Comparison of ENCODE assay signal across 23 mouse cellular contexts in the genomic region with DNA sequence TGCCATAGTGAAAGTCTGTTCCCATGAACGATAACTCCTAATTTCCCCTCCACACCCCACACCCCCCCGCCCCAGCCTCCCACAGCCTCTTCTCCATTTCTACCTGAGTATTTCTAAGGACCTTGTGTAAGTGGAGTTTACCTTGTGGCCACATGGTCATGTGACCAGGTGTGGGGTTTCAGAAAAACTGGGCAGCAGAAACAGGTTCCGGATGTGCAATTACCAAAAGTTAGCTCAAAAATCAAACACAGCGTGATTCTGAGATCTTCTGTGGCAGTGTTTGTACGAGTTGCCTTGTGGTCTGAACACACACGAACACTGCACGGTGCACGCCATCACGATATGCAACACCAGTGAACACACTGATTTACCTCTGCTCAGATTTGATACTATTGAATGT. TPM values are rescaled to one million over a fixed set of nuclear protein-coding genes. Genes with fewer than 3 reads are reported as not detected.
A peak's percentile ranks its signal among the peaks of the same experiment; 100 is the strongest.
DNase-seq lines count a peak whose midpoint lies in the region; ATAC-seq and TF ChIP-seq lines count a peak whose summit lies in the region.
"Had no signal": no experiment of that assay in that cellular context is flagged by ENCODE, and none has a peak within 500 bp of the region (broad histone marks: within the 10 kb centered on the region; RNA-seq: fewer than 3 reads in every experiment).

No protein-coding gene starts in this region.

- no peak overlapping the region for H3K4me2 ChIP-seq in embryonic facial prominence, embryonic 11.5 days (ENCODE audit: low read depth, low read length)
- H3K4me2 ChIP-seq in lung, embryonic 16.5 days (ENCODE audit: low read depth, low read length), result no peak overlapping the region
- no peak overlapping the region for H3K4me2 ChIP-seq in lung, postnatal 0 days (replicated peaks; ENCODE audit: low read depth, low read length)
- H3K4me2 ChIP-seq in stomach, postnatal 0 days (replicated peaks; ENCODE audit: low read depth), result no peak overlapping the region
- H3K4me2 ChIP-seq in kidney, embryonic 15.5 days, result no peak overlapping the region
- H3K4me2 ChIP-seq: hindbrain, embryonic 12.5 days had no signal

- H3K27ac ChIP-seq in embryonic facial prominence, embryonic 11.5 days (replicated peaks; ENCODE audit: low read depth, low read length), result no peak overlapping the region
- no peak overlapping the region for H3K27ac ChIP-seq in embryonic facial prominence, embryonic 10.5 days (replicated peaks)
- H3K27ac ChIP-seq in lung, embryonic 16.5 days (ENCODE audit: low read length), result no peak overlapping the region
- H3K27ac ChIP-seq in lung, postnatal 0 days (ENCODE audit: low read length), result no peak overlapping the region
- no peak overlapping the region for H3K27ac ChIP-seq in stomach, postnatal 0 days (replicated peaks)
- no peak overlapping the region for H3K27ac ChIP-seq in kidney, embryonic 15.5 days
- H3K27ac ChIP-seq: embryonic facial prominence, embryonic 13.5 days; forebrain, embryonic 13.5 days; hindbrain, embryonic 12.5 days had no signal

- TF ChIP-seq CTCF in lung, postnatal 0 days (IDR thresholded peaks at IDR 0.05), result no peak
- no peak for TF ChIP-seq CTCF in stomach, postnatal 0 days (IDR thresholded peaks at IDR 0.05; ENCODE audit: low read depth)

- WGBS in embryonic facial prominence, embryonic 11.5 days, result 72% methylated on average over 9 of the region's 9 CpGs
- WGBS in embryonic facial prominence, embryonic 10.5 days, result 75% methylated on average over 9 of the region's 9 CpGs
- WGBS in lung, embryonic 16.5 days, result 66% methylated on average over 9 of the region's 9 CpGs
- WGBS in lung, postnatal 0 days, result 65% methylated on average over 9 of the region's 9 CpGs
- WGBS in stomach, postnatal 0 days, result 68% methylated on average over 9 of the region's 9 CpGs
- WGBS in kidney, embryonic 15.5 days, result 74% methylated on average over 9 of the region's 9 CpGs

- DNase-seq in embryonic facial prominence, embryonic 11.5 days (ENCODE audit: low spot score), result peak; percentile 45
- DNase-seq in embryonic facial prominence, embryonic 10.5 days (ENCODE audit: low spot score), result no peak
- DNase-seq in lung, postnatal 10 days, result no peak
- DNase-seq in lung, postnatal 0 days (ENCODE audit: low spot score), result peak; percentile 32
- peak; percentile 19 for DNase-seq in stomach, postnatal 0 days (ENCODE audit: low spot score)
- DNase-seq: adrenal gland, adult 2 months; adrenal gland, postnatal 25 days; B cell, adult 2 months; cerebellum, adult 18-20 months; cerebellum, postnatal 10 days; embryo, embryonic 11 days; forebrain, postnatal 0 days; gastrocnemius, postnatal 14 days; heart, postnatal 10 days; heart, postnatal 4 days had no signal

- H3K9me3 ChIP-seq in embryonic facial prominence, embryonic 11.5 days (replicated peaks; ENCODE audit: control insufficient read depth, low read length), result no peaks in the 10 kb centered on the region
- H3K9me3 ChIP-seq in embryonic facial prominence, embryonic 10.5 days, result no peaks in the 10 kb centered on the region
- H3K9me3 ChIP-seq in lung, embryonic 16.5 days (ENCODE audit: control insufficient read depth, low read length), result no peaks in the 10 kb centered on the region
- no peaks in the 10 kb centered on the region for H3K9me3 ChIP-seq in lung, postnatal 0 days (ENCODE audit: low read length)
- H3K9me3 ChIP-seq in stomach, postnatal 0 days (ENCODE audit: control insufficient read depth, low read length), result no peaks in the 10 kb centered on the region
- no peaks in the 10 kb centered on the region for H3K9me3 ChIP-seq in kidney, embryonic 15.5 days (replicated peaks)
- H3K9me3 ChIP-seq: embryonic facial prominence, embryonic 13.5 days; forebrain, embryonic 13.5 days; hindbrain, embryonic 12.5 days had no signal

- H3K4me1 ChIP-seq in embryonic facial prominence, embryonic 11.5 days (ENCODE audit: control insufficient read depth, insufficient read depth, low read length), result no peaks in the 10 kb centered on the region
- H3K4me1 ChIP-seq in embryonic facial prominence, embryonic 10.5 days, result peaks cover 49% of the 10 kb centered on the region
- H3K4me1 ChIP-seq in lung, embryonic 16.5 days (replicated peaks; ENCODE audit: control insufficient read depth, insufficient read depth, low read length), result peaks cover 16% of the 10 kb centered on the region
- no peaks in the 10 kb centered on the region for H3K4me1 ChIP-seq in lung, postnatal 0 days (ENCODE audit: insufficient read depth, low read depth, low read length)
- H3K4me1 ChIP-seq in stomach, postnatal 0 days (replicated peaks; ENCODE audit: control insufficient read depth, insufficient read depth), result no peaks in the 10 kb centered on the region
- peaks cover 21% of the 10 kb centered on the region for H3K4me1 ChIP-seq in kidney, embryonic 15.5 days

- H3K36me3 ChIP-seq in embryonic facial prominence, embryonic 11.5 days (replicated peaks; ENCODE audit: control insufficient read depth, insufficient read depth, low read depth, low read length), result no peaks in the 10 kb centered on the region
- no peaks in the 10 kb centered on the region for H3K36me3 ChIP-seq in embryonic facial prominence, embryonic 10.5 days (replicated peaks)
- no peaks in the 10 kb centered on the region for H3K36me3 ChIP-seq in lung, embryonic 16.5 days (ENCODE audit: control insufficient read depth, insufficient read depth, low read length)
- no peaks in the 10 kb centered on the region for H3K36me3 ChIP-seq in lung, postnatal 0 days (ENCODE audit: insufficient read depth, low read length)
- no peaks in the 10 kb centered on the region for H3K36me3 ChIP-seq in stomach, postnatal 0 days (ENCODE audit: control insufficient read depth, insufficient read depth, low read length)
- no peaks in the 10 kb centered on the region for H3K36me3 ChIP-seq in kidney, embryonic 15.5 days
- H3K36me3 ChIP-seq: embryonic facial prominence, embryonic 13.5 days; hindbrain, embryonic 12.5 days had no signal

- ATAC-seq in embryonic facial prominence, embryonic 11.5 days (replicated peaks; ENCODE audit: insufficient number of reproducible peaks, low FRiP score, low TSS enrichment, low read depth), result no peak
- ATAC-seq in lung, embryonic 16.5 days (ENCODE audit: low read depth), result peak; percentile 23; the same call in 1 of the 2 replicates
- no peak for ATAC-seq in lung, postnatal 0 days
- no peak for ATAC-seq in stomach, postnatal 0 days (ENCODE audit: low FRiP score, low TSS enrichment)
- no peak for ATAC-seq in megakaryocyte, adult 5-6 weeks (ENCODE audit: poor library complexity, severe bottlenecking)
- ATAC-seq in kidney, embryonic 15.5 days (replicated peaks; ENCODE audit: low FRiP score), result no peak
- ATAC-seq: CD4-positive, CD25-positive, alpha-beta regulatory T cell, adult 4 months; forebrain, embryonic 13.5 days; forebrain, postnatal 0 days; hindbrain, embryonic 16.5 days had no signal

- no peak for TF ChIP-seq EP300 in lung, postnatal 0 days (IDR thresholded peaks at IDR 0.05)
- no peak for TF ChIP-seq EP300 in stomach, postnatal 0 days (optimal IDR thresholded peaks at IDR 0.05)

- H3K4me3 ChIP-seq in embryonic facial prominence, embryonic 11.5 days (ENCODE audit: low read depth, low read length), result no peak overlapping the region
- no peak overlapping the region for H3K4me3 ChIP-seq in embryonic facial prominence, embryonic 10.5 days
- no peak overlapping the region for H3K4me3 ChIP-seq in lung, embryonic 16.5 days (ENCODE audit: low read length)
- H3K4me3 ChIP-seq in lung, postnatal 0 days (ENCODE audit: low read depth, low read length), result no peak overlapping the region
- H3K4me3 ChIP-seq in stomach, postnatal 0 days (ENCODE audit: low read depth, low read length), result no peak overlapping the region
- no peak overlapping the region for H3K4me3 ChIP-seq in kidney, embryonic 15.5 days (replicated peaks)
- H3K4me3 ChIP-seq: embryonic facial prominence, embryonic 13.5 days; forebrain, embryonic 13.5 days; hindbrain, embryonic 12.5 days had no signal

- no peaks in the 10 kb centered on the region for H3K27me3 ChIP-seq in embryonic facial prominence, embryonic 11.5 days (ENCODE audit: control insufficient read depth, insufficient read depth, low read length)
- peaks cover 7% of the 10 kb centered on the region; the same call in 1 of the 2 replicates for H3K27me3 ChIP-seq in embryonic facial prominence, embryonic 10.5 days (replicated peaks; ENCODE audit: low read depth, poor library complexity, severe bottlenecking)
- no peaks in the 10 kb centered on the region for H3K27me3 ChIP-seq in lung, embryonic 16.5 days (ENCODE audit: control insufficient read depth, insufficient read depth, low read depth, low read length)
- H3K27me3 ChIP-seq in lung, postnatal 0 days (replicated peaks; ENCODE audit: insufficient read depth, low read length), result no peaks in the 10 kb centered on the region
- H3K27me3 ChIP-seq in stomach, postnatal 0 days (ENCODE audit: control insufficient read depth, insufficient read depth, low read length), result no peaks in the 10 kb centered on the region
- H3K27me3 ChIP-seq in kidney, embryonic 15.5 days, result no peaks in the 10 kb centered on the region
- H3K27me3 ChIP-seq: forebrain, embryonic 13.5 days; hindbrain, embryonic 12.5 days had no signal

- H3K9ac ChIP-seq in embryonic facial prominence, embryonic 11.5 days (replicated peaks; ENCODE audit: low read length), result no peak overlapping the region
- no peak overlapping the region for H3K9ac ChIP-seq in lung, embryonic 16.5 days (ENCODE audit: low read length)
- H3K9ac ChIP-seq in lung, postnatal 0 days (replicated peaks; ENCODE audit: low read depth), result no peak overlapping the region
- H3K9ac ChIP-seq in stomach, postnatal 0 days (ENCODE audit: low read length), result no peak overlapping the region
- H3K9ac ChIP-seq in kidney, embryonic 15.5 days, result no peak overlapping the region
- H3K9ac ChIP-seq: embryonic facial prominence, embryonic 13.5 days; forebrain, embryonic 13.5 days; forebrain, postnatal 0 days; hindbrain, embryonic 12.5 days had no signal

RNA-seq across cellular contexts. Expression of a gene that starts 17.5 kb away (rescaled TPM):
- polyA plus RNA-seq in embryonic facial prominence, embryonic 11.5 days (2014; fragmentation: Nextera tagmentation; extraction: Ambion mirVana), result 0.88 and 1.2 TPM in 2 replicates
- polyA plus RNA-seq in embryonic facial prominence, embryonic 10.5 days (2016; fragmentation: Nextera tagmentation; extraction: Ambion mirVana), result 0.64 and 0.80 TPM in 2 replicates
- polyA plus RNA-seq in lung, embryonic 16.5 days (2015; fragmentation: Nextera tagmentation; extraction: Ambion mirVana), result 0.26 and 0.53 TPM in 2 replicates
- 0.07 and 0.12 TPM in 2 replicates for polyA plus RNA-seq in lung, postnatal 0 days (2015; fragmentation: Nextera tagmentation; extraction: Ambion mirVana)
- 0.36 and 0.59 TPM in 2 replicates for polyA plus RNA-seq in stomach, postnatal 0 days (2015; fragmentation: Nextera tagmentation; extraction: Ambion mirVana)
- total RNA-seq in megakaryocyte, adult 5-6 weeks (2015), result 0.09 TPM in 1 of 2 replicates, not detected in the other
- total RNA-seq in megakaryocyte, adult 5-6 weeks (2017), result not detected in 2 replicates
- 1.3 and 1.4 TPM in 2 replicates for polyA plus RNA-seq in kidney, embryonic 15.5 days (2015; fragmentation: Nextera tagmentation; extraction: Ambion mirVana)
- total RNA-seq: adrenal gland, adult 2 months; adrenal gland, postnatal 25 days; heart, postnatal 10 days had no signal
- polyA plus RNA-seq: CD4-positive, CD25-positive, alpha-beta regulatory T cell, adult 4 months had no signal

RNA-seq across cellular contexts. Expression of a gene that starts 33.1 kb away (rescaled TPM):
- 15.9 and 17.5 TPM in 2 replicates for polyA plus RNA-seq in embryonic facial prominence, embryonic 11.5 days (2014; fragmentation: Nextera tagmentation; extraction: Ambion mirVana)
- 12.0 and 12.7 TPM in 2 replicates for polyA plus RNA-seq in embryonic facial prominence, embryonic 10.5 days (2016; fragmentation: Nextera tagmentation; extraction: Ambion mirVana)
- polyA plus RNA-seq in lung, embryonic 16.5 days (2015; fragmentation: Nextera tagmentation; extraction: Ambion mirVana), result 9.4 and 12.6 TPM in 2 replicates
- 9.5 and 9.6 TPM in 2 replicates for polyA plus RNA-seq in lung, postnatal 0 days (2015; fragmentation: Nextera tagmentation; extraction: Ambion mirVana)
- polyA plus RNA-seq in stomach, postnatal 0 days (2015; fragmentation: Nextera tagmentation; extraction: Ambion mirVana), result 3.1 and 3.3 TPM in 2 replicates
- 123 and 139 TPM in 2 replicates for total RNA-seq in megakaryocyte, adult 5-6 weeks (2015)
- total RNA-seq in megakaryocyte, adult 5-6 weeks (2017), result 37.4 and 55.2 TPM in 2 replicates
- 8.7 and 9.7 TPM in 2 replicates for polyA plus RNA-seq in kidney, embryonic 15.5 days (2015; fragmentation: Nextera tagmentation; extraction: Ambion mirVana)

Comparison
In these comparisons a context has a peak if more than half of its experiments do, and no peak if none do; other contexts are left out.
1. DNase-seq: peak in embryonic facial prominence, embryonic 11.5 days (single experiment), lung, postnatal 0 days (single experiment) and stomach, postnatal 0 days (single experiment); none in embryonic facial prominence, embryonic 10.5 days (single experiment) and lung, postnatal 10 days (single experiment).